Mouse (Mus musculus): ENCODE measurements around the gene Kirrel.

GRCm38 (mm10) chr3:87076899-87077298 lies 97.6 kb downstream of the Kirrel start:
- no peak for TF ChIP-seq CTCF (IDR thresholded peaks at IDR 0.05; ENCODE audit: extremely low read depth, insufficient read depth, insufficient read length, insufficient replicate concordance)
- no peak for TF ChIP-seq POLR2A (IDR thresholded peaks at IDR 0.05; ENCODE audit: low read depth, low read length)

Measured in spleen, adult 2 months (tissue).